Mouse (Mus musculus) adrenal gland, postnatal 14 days (tissue): ENCODE results near the gene Slc4a4. TPM values are rescaled to one million over a fixed set of nuclear protein-coding genes. Genes with fewer than 3 reads are reported as not detected.
"Not testable (repeated sequence)": the region's sequence is repeated elsewhere in the genome, so short reads cannot be mapped to it uniquely, and the experiment has no call there.

Experiments used
- DNase-seq: peaks from one replicate; pipeline ENCODE4 v3.0.0; 2021; ENCODE audit warnings: mixed read lengths
- total RNA-seq: library from RNA; stranded (reverse); gene quantifications from 2 replicates; pipeline ENCODE4 v1.2.3, GENCODE M21; 2021

Slc4a4 gene
- total RNA-seq, 1 experiment from 2014 or later: 89.7 TPM

DNA sequence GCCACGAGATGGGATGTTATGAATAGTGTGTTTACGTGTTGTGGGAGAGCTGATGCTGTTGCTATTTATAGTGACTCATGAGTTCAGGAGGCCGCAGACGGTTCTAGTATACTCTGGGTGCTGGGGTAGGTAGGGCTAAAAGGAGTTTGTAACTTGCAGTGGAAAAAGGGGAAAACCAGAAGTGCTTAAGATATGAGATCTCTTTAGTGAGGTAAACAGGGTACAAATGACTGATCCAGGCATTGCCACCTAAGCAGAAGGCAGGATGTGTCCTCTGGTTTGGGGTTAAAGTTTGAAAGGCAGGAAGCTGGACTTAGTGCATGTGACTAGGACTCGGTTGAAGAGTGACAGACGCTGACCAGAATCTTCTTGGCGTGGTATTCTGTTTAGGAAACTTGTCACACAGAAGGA, 74.7 kb downstream of the Slc4a4 start:
- DNase-seq: no peak

DNA sequence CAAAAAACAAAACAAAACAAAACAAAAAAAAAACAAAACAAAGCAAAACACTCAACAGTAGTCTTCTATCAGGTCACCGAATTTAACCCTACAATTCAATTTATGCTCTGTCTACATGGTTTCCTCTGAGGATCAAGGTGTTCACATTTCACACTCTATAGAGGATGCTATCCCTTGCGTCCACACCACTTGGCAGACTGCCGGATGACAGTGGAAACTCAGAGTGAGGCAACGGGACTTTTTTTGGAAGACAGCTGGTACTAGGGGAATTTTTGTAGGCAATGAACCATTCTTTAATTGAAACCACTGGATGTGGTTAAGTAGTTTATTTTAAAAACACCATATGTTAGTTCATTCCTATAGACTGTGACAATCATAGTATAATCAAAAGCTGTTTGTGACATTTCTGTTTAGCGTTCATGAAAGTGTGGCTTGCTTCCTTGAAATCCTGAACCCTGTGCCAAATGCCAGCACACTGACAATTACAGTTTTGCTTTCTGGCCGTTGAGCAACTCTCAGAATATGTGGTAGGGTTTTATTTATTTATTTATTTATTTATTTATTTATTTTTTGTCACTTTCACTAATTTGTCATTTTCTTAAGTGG, 78.2 kb downstream of the Slc4a4 start:
- peak; percentile 10 for DNase-seq

DNA sequence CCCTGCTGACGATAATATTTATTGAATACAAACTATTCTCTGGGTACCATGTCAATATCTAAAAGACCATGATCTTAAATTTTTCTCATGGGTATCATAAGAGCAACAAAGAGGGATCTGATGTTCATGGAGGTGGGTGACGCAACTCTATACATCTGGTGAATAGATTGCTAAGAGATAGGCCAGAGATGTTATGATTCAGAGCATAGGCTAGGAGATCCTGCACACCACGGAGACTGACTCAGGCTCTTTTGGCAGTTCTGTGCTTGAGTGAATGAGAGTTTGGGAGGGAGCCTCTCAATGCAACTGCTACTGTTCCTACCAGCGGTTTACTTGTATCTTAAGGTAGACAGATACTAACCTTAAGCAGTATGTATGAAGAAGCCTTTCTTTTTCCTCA, 79.9 kb downstream of the Slc4a4 start:
- no peak for DNase-seq

DNA sequence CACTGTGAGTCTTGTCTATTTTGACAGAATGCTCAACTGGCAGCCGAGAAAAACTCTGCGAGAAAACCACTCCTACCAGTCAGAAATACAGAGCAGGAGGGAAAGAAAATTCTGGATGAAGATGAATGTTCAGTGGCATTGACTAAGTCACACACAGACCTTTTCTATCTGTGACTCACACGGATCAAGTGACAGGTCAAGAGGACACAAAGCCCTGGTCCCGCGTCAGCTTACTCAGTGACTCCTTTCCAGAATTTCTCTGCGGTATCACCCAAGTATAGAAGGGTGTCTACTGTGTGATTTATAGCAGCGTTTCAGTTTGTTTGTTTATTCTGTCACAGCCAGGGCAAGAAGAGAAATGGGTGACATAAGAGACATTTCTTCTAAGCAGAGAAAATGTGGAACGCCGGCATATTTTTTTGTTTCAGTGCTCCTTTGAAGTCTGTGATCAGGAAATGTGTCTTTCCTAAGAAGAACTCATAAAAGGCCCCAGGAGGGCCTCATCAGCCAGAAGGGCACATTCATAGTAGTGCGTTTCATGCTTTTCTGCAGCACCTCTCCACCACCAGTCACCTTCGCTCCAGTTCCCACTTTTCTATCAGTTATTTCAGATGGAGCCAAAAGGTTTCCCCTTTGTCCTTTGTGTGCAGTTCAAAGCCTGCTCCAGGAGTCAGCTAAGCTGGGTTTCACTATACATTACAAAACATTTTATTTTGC, 82.5 kb downstream of the Slc4a4 start:
- peak; percentile 24 for DNase-seq

DNA sequence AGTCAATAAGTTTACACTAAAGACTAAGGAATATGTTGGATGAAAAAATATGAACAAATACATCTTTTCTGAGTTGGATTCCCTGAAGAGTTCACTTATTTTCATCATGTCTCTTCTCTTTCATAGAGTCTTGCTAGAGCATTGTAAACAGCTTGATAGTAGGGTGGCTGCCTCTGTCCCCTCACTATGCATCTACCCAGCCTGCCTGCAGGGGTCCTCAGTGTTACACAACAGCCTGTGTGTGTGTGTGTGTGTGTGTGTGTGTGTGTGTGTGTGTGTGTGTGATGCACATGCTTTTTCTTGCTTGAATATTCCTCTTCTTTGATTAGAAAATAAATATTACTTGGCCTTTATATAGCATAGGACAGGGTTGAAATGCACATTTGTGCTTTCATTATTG, 84.9 kb downstream of the Slc4a4 start:
- no peak for DNase-seq

DNA sequence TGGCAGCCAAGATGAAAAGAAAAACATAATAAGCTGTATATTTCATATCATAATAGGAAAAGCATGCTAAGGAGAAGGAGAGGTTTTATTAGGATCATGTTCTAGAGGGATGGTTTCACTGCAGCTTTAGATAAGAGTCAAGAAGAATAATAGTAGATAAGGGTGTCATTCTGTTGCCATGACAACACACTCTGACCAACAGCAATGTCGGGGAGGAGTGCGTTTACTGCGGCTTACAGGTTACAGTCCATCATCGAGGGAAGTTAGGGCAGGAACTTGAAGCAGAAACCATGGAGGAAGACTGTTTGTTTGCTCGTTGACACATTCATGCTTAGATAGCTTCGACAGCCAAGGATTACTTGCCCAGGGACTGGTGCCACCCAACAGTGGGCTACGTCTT, 85.7 kb downstream of the Slc4a4 start:
- no peak for DNase-seq

DNA sequence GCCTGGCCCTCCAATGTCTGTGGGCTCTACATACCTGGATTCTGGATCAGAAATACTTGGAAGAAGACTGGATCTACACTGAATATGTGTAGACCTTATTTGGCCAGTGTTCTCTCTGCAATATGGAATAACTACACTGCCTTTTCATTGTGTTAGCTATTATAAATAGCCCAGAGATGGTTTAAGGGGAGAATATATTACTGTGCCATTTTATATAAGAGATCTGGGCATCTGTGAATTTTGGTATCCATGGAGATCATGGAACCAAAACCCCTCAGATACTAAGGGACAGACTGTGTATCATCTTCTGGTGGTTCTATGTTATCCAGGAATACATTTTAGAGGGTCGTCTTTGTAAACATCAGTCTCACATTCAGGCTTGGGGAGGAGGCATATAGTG, 86.5 kb downstream of the Slc4a4 start:
- DNase-seq: no peak

DNA sequence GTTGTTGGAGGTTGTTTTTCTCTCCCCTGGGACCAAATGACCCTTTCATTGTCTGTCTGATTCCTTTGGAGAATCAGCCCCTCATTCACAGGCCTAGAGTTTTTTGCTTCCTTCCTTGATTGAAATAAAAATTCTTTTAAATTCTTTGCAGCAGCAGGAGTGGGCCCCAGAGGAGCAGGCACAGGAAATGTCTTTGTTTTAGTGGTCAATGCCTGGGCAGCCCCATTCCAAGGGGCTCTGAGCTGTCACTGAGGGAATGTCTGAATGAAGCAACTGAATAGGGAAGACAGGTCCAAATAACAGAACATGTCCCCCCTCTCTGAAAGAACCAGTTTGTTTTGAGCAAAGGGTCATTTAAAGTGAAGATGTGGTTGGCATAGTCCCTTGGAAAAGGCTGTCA, 89.1 kb downstream of the Slc4a4 start:
- DNase-seq: no peak

DNA sequence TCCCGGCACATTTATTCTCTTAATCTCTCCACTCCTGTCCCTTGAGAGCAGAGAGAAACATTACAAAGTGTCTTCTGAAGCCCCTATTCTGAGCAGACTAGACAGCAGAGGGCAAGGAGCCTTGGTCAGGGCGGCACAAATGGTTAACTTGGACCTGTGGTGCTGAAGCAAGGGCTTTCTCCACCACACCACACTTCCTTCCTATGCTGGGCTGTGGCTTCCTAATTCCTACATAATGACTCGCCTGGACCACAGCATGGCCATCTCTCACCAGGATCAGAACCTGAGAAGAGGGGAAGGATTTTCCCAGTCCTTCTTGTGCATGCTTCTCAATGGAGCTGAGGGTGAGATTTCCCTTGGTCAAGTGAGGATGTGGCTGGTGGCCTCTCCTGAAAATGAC, 89.8 kb downstream of the Slc4a4 start:
- no peak for DNase-seq

DNA sequence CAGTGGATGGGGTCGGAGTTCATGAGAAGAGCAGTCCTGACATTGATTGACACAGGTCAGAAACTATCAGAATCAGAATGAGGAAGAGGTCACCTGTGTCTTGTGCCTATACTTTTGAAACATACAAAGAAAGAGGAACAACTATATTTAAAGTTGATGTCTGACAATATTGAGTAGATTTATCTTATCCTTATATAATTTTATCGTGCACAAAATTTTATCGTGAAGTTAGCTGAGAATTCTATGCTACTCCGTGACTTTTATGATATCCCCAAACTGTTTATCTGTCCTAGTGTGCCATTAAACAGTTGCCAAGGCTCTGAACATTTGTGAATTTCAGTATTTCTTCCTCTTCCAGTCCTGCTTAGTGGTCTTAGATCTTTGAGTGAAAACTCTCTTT, 94.1 kb downstream of the Slc4a4 start:
- no peak for DNase-seq

DNA sequence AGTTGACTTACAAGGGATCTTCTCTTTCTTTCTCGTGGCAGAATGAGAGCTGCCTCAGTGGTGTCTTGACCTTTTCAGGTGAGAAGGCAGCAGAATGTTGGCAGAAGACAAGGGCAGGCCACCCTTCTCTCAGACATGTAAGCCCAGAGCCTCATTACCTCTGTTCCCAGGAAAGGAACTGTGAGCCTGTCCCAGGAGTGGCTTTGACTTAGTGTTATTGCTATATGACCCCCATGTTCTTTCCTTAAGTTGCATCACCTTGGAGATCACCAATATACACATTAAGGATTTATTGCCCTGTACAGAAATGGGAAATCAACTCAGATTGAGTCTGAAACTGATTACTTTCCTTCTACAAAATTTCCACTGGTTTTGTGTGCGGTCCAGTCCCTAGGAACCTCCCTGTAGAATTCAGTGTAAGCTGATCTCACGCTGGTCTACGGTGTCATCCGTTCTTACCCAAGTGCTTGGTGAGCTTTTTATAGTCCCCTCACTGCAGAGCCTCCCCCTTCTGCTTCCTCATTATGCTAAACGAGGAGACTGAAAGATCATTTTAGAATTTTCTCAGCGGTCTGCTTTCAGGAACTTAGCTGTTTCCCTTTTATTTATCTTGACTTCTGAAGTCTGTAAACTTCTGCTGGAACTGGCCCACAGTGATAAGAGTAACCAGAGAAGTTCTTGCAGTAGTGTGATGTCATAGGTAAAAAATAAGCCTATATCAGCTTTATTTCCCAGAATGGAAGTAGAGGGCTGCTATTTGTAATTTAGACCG, 94.8 kb downstream of the Slc4a4 start:
- DNase-seq: no peak

DNA sequence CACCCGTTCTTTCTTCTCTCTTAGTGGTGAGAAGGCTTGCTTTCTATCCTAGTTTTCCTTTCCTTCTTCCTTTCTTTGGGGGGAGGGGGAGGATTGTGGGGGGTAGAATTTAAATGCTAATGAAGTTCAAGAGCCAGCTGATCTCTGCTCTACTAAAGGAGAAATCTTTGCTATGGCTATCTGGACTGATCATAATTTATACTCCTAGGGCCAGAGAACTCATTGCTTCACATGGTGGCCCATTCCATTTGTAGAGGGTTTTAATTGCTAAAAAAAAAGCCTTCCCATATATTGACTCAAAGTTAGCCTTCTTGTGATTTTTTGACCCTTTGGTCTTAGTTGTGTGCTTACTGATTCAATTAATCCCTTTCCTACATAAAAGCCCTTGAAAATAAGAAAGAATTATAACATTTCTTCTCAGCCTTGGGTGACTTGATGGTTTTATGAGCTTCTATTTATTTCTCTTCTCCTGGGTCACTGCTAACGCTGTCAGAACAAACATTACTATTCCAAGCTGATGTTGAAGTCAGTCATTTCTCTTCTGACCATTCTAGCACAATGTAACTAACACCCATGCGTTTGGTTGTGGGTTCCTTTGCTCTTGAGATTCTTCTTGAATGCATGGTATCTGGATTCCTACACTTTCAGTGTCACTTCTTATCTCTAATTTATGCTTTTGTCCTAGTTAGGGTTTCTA, 95.6 kb downstream of the Slc4a4 start:
- no peak for DNase-seq

DNA sequence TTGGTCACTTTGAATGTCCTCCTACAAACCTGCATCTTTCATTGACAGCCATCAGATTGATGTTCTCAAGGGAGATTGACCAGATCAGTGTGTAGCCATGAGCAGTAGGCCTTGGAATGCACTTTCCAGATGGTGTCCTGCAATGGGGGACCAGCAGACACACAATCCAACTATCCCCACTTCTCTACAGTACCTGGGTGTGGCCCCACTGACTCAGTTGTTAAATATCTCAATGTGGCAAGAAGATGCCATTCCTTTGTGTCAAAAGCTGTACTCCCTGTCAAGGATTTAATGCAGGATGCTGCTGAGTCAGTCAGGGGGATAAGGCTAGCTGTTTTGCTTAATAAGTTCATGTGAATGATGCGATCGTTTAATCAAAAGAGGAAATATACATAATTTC, 96.6 kb downstream of the Slc4a4 start:
- no peak for DNase-seq

DNA sequence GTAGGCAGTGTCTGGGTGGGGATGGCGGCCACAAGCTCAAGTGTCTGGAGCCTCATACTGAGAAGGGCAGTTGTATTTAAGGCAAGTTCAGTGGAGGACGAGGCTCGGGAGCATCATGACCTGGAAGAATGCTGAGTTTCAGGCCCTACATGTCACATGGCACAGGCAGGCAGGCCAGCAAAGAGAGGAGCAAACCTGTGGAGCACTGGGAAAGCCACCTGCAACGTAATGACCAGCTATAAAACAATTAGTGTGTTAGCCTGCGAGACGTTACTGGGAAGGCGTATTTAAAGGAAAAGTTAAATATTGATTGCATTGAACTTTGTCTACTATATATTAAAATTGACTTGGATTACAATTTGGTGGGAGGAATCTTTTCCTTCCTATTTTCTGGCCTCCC, 97.0 kb downstream of the Slc4a4 start:
- DNase-seq: no peak

DNA sequence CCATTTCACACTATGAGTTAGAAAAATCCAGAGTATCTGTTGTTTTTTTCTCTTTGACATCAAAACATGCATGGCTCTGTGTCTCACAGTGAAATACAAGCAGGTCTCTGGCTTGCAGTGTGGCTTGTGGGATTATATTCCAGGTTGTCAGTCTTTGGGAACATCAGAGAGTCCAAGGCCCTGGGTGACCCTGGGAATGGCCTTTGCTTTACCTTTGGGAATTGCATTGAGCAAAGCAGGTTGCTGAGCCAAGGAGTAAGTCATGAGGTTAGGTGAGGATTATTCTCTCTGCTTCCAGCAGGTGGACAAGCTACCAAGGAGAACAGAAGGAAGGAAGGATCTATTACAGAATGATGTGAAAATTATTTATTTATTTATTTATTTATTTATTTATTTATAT, 102.4 kb downstream of the Slc4a4 start:
- peak; percentile 46 for DNase-seq

DNA sequence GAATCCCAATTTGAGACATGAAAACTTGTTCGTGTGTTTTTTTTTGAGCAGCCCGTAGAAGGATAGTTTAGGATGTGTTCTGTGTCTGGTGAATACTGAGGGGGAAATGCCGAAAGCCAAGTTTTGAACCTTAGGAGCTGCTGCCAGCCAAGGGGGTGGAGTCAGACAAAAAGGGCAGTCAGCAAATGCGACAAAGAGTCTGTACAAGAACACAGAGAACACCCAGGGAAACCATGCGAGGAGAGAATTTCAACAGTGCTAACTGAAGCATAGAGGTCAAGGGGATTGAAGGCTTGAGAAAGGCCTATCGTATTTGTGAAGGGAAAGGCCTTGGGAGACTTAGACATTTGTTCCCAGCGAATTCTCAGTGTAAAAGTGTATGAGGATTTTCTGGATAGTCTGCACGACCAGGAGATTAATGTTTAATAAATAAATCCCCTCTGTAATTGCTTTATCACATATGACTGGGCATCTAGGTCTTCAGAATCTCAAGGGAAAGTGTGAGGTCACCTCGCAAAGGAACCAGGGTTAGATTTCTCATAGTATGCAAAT, 103.7 kb downstream of the Slc4a4 start:
- peak; percentile 33 for DNase-seq

DNA sequence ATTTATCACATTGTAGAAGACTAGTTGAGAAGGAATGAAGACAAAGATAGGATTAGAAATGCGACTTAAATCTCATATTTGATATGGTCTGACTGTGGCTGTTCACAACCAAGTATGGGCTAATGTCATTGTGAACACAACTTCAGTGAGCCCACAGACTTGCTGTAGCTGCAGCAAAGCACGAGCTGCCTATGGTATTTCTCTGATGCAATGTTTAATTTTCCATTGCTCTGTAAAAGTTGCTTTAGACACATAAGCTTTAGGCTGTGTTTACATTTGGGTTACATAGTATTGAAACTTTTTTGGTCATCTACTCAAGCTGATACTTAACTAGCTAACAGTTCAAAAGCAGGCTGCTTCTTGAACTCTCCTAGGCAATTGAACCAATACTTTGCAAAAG, 104.7 kb downstream of the Slc4a4 start:
- not testable (repeated sequence) for DNase-seq

DNA sequence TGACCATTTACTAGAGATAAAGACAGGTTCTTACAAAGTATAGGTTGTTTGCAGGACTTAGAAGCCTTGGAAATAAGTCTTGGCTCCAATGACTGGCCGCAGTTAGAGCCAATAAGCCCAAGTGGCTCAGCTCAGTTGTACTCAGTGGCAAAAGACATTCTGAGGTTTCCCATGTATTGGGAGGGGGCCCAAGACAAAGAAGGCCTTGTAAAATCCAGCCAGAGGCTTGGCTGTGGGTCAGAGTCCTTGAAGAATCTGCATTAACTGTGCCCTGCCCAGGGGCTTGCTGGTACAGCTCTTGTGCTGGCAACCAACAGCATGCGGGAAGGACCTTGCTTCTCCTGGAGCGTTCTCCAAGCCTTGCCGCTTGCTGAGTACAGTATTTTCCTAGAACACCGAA, 107.9 kb downstream of the Slc4a4 start:
- no peak for DNase-seq

DNA sequence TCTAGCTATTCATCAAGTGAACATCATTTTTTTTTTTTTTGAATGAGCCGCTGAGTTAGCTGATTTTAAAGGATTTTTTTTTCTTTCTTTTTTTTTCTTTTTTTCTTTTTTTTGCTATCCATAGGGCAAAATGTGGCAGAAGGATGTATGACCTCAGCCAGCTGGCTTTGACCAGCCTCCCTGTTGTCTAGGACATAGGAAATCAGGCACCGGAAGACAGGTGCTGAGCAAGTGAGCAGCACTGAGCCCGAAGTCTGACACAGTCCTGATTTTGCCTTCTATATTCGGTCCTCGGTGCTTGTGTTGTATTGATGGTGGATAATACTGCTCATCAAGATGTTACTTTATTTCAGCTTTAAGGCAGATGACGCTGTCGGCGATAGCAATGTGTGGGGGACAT, 109.6 kb downstream of the Slc4a4 start:
- DNase-seq: no peak

DNA sequence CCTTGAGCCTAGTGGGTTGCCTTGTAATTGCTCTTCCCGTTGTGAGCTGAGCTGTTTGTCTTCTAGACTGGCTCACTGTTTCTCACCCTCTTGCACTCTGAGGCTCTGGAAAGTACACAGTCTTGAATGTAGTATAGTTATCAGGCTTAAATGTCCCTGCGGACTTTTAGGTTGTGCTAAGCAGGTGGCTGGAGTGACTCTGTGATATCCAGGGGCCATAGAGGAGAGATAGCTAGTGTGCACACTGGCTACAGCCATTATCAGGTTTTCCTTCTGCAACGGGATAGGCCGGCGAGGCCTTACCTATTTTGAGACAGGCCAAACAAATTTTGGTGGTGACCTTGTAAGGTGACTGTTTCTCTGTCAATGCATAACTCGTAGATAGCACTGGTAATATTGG, 110.7 kb downstream of the Slc4a4 start:
- DNase-seq: no peak

DNA sequence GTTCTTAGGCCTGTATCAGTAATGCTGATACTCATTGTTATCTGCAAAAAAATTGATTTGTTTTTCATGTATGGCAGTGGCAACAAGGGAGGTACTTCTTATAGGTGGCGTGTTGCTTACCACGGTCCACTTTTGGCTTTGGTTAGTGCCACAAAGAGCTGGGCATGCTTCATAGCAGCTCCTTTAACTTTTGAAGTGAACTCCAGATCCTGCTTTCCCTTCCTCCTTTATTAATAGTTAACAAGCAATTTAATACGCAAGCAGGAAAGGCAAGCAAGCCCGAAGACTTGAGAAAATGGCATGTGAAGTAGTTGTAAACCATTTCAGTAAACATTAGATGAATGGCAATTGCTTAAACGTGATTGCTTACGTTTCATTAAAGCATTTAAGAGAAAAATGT, 113.2 kb downstream of the Slc4a4 start:
- no peak for DNase-seq

DNA sequence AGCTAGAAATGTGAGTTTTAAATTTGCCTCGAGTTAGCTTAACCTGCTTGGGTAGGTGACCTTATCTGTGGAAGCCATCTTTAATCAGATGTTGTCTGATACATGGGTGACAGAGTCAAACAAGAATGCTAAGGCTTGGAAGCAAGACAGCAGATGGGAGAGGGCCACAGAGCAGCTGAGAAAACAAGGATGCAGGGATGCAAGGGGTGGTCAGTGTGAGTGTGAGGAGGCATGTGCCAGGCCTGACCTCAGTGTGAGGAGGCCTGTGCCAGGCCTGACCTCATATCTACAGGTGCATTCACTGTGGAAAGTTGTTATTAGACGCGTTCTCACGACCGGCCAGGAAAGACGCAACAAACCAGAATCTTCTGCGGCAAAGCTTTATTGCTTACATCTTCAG, 114.0 kb downstream of the Slc4a4 start:
- DNase-seq: no peak

DNA sequence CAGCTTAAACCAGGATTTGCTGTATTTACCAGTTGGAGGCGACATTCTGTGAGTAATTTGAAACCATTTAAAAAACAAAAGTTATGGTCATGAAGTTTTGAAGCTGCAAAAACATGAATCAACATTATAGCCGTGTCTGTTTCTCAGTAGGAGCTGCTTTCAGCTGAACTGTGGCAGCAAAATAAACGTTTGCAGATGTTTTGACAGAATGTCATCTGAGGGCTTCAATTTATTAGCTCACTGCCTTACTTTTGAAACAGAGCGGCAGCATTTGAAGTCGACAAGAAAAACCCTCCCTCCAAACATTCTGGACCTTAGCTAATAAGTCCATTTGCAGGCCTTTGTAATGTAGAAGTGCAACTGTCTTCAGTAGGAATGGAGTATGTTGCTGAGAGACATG, 123.5 kb downstream of the Slc4a4 start:
- DNase-seq: no peak
